Mouse (Mus musculus) G1E (cell line): ENCODE measurements around the gene Pax2.

ENCODE experiments used
- CTCF ChIP-seq: IDR thresholded peaks from 2 replicates; pipeline ENCODE4 v1.5.1; 2012; ENCODE audit warnings: low read depth, low read length, inconsistent platforms, mixed read lengths
- GATA1 ChIP-seq: IDR thresholded peaks from 2 replicates; pipeline ENCODE4 v1.6.1; 2012; ENCODE audit warnings: borderline replicate concordance, low read length, inconsistent platforms, mixed read lengths
- GATA2 ChIP-seq: IDR thresholded peaks from 2 replicates; pipeline ENCODE4 v1.6.1; 2012; ENCODE audit warnings: low read depth, low read length, inconsistent platforms, borderline replicate concordance
- TAL1 ChIP-seq: conservative IDR thresholded peaks from 2 replicates; pipeline ENCODE4 v1.6.1; 2012; ENCODE audit warnings: low read depth, low read length, inconsistent platforms, mixed read lengths

DNA sequence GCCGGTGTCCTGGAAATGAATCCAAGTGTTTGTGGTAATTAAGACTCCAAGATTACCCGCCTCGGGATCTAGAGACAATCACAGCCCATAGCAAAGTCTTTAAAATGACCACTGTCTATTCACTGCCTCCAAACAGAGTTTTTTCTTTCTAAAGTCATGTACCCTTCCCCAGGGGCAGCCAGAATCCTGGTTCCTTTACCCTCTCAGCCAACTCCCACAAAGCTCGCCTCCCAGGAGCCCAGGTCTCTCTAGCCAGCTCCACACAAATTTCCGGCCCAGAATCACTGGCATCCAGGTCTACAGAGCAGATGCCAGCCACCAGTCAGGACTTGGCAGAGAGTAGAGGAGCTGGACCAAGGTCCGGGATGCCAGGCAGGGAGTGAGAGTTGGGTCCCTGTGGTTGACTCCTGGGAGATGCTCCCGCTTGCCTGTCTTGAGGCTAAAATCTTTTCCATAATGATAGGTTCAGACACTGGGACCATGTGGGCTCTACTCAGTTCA lies 6.3 kb downstream of the Pax2 start:
- TF ChIP-seq CTCF: no peak
- TF ChIP-seq GATA1: no peak
- TF ChIP-seq GATA2: no peak
- no peak for TF ChIP-seq TAL1
